Mouse (Mus musculus) neural tube, embryonic 12.5 days (tissue): ENCODE measurements around the gene Wipf1. TPM values are rescaled to one million over a fixed set of nuclear protein-coding genes. Genes with fewer than 3 reads are reported as not detected.
A peak's percentile ranks its signal among the peaks of the same experiment; 100 is the strongest.

Source experiments
- ATAC-seq: fragments of 200-750 bp; cut with Nextera tagmentation; 2 replicates; pipeline ENCODE4 v1.8.0; 2017; ENCODE audit warnings: low read depth, mild to moderate bottlenecking, moderate TSS enrichment, moderate library complexity; ENCODE audit not compliant: low FRiP score
- H3K27ac ChIP-seq: fragments of 300-500 bp; sonication (generic); 2 replicates; pipeline ENCODE4 v1.5.1; 2016
- H3K27me3 ChIP-seq: fragments of 300-500 bp; sonication (generic); replicated peaks from 2 replicates; pipeline ENCODE4 v1.6.1; 2016; ENCODE audit warnings: mild to moderate bottlenecking
- H3K36me3 ChIP-seq: fragments of 300-500 bp; sonication (generic); 2 replicates; pipeline ENCODE4 v1.6.1; 2016; ENCODE audit warnings: mild to moderate bottlenecking
- H3K4me1 ChIP-seq: fragments of 300-500 bp; sonication (generic); 2 replicates; pipeline ENCODE4 v1.6.1; 2016
- H3K4me2 ChIP-seq: fragments of 300-500 bp; sonication (generic); replicated peaks from 2 replicates; pipeline ENCODE4 v1.6.1; 2016; ENCODE audit warnings: mild to moderate bottlenecking
- H3K4me3 ChIP-seq: fragments of 300-500 bp; sonication (generic); 2 replicates; pipeline ENCODE4 v1.5.1; 2016
- H3K9ac ChIP-seq: fragments of 300-500 bp; sonication (generic); 2 replicates; pipeline ENCODE4 v1.6.1; 2016; ENCODE audit warnings: mild to moderate bottlenecking
- H3K9me3 ChIP-seq: fragments of 300-500 bp; sonication (generic); 2 replicates; pipeline ENCODE4 v1.6.1; 2016; ENCODE audit warnings: mild to moderate bottlenecking
- WGBS: fragments of 180-500 bp; shearing (Covaris S2); methylation state at CpG from one replicate; pipeline ENCODE4 v1.1.7; 2016; 5-methylcytosine and 5-hydroxymethylcytosine counted together
- polyA plus RNA-seq: library from polyadenylated mRNA; unstranded; fragments of >200 nt; fragmentation: Nextera tagmentation; extraction: Ambion mirVana; gene quantifications from 2 replicates; pipeline ENCODE4 v1.2.1, GENCODE M21; 2016

Gene Wipf1
- 5.0 and 5.8 TPM in 2 replicates for polyA plus RNA-seq

DNA sequence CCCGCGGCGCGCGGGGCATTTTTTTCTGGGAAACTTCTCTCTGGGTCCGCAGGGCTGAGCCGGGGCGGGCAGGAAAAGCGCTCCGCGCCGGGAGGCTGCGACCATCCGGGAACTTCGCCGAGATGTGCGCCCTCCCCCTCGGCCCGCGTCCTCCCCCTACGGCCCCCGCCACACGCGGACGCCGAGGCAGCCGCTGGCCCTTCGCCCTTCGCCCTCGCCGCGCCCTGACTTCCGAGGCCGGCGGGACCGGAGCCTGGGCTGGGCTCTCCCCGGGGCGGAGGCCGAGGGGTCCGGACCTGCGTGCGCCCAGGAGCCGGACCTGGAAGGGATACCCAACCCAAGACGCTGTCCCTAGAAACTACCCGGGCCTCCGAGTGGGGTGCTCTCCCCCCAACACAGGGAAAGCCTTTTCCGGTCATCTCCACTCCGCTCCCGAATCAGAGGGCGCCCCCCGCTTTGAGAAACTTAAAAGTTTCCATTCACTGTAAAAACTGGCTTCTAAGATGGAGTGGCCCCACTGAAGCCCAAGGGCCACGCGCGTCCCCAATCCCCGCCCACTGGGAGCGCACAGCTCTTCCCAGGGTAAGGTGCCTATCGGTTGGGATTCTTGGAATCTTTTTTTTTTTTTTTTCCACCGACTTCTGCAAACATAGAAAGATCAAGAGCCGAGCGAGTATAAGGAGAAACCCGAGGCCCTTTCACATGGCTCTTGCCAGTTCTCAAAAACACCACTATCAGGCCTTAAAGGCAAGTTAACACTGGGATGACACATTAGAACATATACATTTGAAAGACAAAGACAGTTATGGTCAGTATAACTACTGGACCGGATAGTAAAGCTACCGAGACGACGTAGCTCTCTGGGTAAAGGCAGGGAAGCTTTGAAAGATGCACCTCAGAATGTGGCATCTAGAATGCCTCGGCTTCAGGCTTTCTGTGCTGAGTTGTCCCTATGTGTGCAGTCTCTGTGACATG lies at the start of gene Wipf1:
Gene Wipf1 (minus strand): TSS at position 379 of the 975 bp plus-strand sequence.
- Histone ChIP-seq H3K36me3 (no peaks in the 10 kb centered on the region), H3K27me3 (no peaks in the 10 kb centered on the region), H3K4me1 (peaks cover 19% of the 10 kb centered on the region; the same call in 1 of the 2 replicates), H3K9me3 (no peaks in the 10 kb centered on the region), H3K4me2 (peak within 1 kb of the TSS; percentile 93), H3K4me3 (peak within 1 kb of the TSS; percentile 86), H3K27ac (no peak within 1 kb of the TSS), H3K9ac (peak within 1 kb of the TSS; percentile 88)
- 2% methylated on average over 66 of the region's 66 CpGs for WGBS
- ATAC-seq, result peak; percentile 81

DNA sequence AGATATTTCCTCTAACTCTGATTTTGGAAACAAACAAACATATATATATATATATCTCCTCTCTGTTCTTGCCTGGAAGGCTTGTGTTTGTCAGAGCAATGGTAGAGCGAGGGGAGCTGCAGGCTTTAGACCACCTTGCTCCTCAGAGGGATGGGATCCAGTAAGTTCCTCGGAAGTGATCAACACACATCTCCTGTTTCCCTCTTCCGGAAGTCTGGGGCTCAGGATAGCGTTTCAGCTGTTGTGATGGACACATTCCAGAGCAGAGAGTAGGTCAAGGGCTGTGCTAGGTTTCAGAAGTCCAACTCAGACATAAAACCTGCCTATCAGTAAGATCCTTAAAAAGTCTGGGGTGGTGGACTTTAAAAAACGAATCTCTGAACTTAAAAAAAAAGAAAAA lies 49.6 kb upstream of the Wipf1 start:
- H3K27ac ChIP-seq, result no peak overlapping the region
- ATAC-seq, result no peak
- no peak overlapping the region for H3K4me2 ChIP-seq
- no peaks in the 10 kb centered on the region for H3K36me3 ChIP-seq
- 69% methylated on average over 5 of the region's 5 CpGs for WGBS
- no peaks in the 10 kb centered on the region for H3K27me3 ChIP-seq
- H3K9ac ChIP-seq, result no peak overlapping the region
- H3K4me3 ChIP-seq, result no peak overlapping the region
- H3K9me3 ChIP-seq, result no peaks in the 10 kb centered on the region
- H3K4me1 ChIP-seq, result no peaks in the 10 kb centered on the region

DNA sequence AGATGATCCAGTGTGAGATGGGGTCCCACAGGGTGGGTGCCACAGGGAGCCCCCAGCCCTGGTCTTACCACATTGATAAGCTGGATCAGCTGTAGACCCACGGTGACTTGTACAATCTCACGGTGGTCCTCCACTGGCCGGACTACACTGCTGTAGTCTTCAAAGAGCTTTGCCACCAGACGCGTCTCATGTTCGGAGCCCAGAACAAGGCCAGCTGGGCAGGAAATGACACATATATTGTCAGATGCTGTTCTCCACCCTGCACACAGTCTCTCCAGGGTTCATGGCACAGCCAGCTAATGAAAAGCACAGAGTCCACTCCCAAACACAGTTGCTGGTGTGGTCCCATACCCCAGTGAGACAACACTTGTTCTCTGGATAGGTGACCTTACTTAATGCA lies 44.9 kb upstream of the Wipf1 start:
- 82% methylated on average over 6 of the region's 6 CpGs for WGBS
- H3K27ac ChIP-seq, result no peak overlapping the region
- H3K4me2 ChIP-seq, result no peak overlapping the region
- H3K9ac ChIP-seq, result no peak overlapping the region
- no peaks in the 10 kb centered on the region for H3K9me3 ChIP-seq
- H3K27me3 ChIP-seq, result no peaks in the 10 kb centered on the region
- no peak for ATAC-seq
- H3K4me3 ChIP-seq, result no peak overlapping the region
- peaks cover 7% of the 10 kb centered on the region; the same call in 1 of the 2 replicates for H3K4me1 ChIP-seq
- H3K36me3 ChIP-seq, result no peaks in the 10 kb centered on the region

DNA sequence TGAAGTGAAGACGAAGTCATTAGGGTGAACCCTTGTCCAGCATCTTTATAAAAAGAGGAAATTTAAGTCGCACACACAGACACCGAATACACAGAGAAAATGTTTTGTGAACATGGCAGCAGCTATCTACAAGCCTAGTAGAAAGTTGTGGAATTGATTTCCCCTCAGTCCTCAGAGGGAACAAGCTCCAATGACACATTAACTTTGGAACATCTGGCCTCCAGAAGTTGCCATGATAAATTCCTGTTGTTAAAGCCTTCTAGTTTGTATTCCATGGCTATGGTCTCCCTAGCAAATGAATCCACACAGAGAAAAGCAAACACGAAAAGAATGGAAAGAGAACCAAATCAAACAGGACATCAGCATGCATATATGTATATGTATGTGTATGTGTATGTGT lies 44.0 kb upstream of the Wipf1 start:
- Histone ChIP-seq H3K4me2 (no peak overlapping the region), H3K4me3 (no peak overlapping the region), H3K27ac (no peak overlapping the region), H3K36me3 (no peaks in the 10 kb centered on the region), H3K4me1 (peaks cover 7% of the 10 kb centered on the region; the same call in 1 of the 2 replicates), H3K27me3 (no peaks in the 10 kb centered on the region), H3K9ac (no peak overlapping the region), H3K9me3 (no peaks in the 10 kb centered on the region)
- 87% methylated on average over 4 of the region's 4 CpGs for WGBS
- no peak for ATAC-seq

DNA sequence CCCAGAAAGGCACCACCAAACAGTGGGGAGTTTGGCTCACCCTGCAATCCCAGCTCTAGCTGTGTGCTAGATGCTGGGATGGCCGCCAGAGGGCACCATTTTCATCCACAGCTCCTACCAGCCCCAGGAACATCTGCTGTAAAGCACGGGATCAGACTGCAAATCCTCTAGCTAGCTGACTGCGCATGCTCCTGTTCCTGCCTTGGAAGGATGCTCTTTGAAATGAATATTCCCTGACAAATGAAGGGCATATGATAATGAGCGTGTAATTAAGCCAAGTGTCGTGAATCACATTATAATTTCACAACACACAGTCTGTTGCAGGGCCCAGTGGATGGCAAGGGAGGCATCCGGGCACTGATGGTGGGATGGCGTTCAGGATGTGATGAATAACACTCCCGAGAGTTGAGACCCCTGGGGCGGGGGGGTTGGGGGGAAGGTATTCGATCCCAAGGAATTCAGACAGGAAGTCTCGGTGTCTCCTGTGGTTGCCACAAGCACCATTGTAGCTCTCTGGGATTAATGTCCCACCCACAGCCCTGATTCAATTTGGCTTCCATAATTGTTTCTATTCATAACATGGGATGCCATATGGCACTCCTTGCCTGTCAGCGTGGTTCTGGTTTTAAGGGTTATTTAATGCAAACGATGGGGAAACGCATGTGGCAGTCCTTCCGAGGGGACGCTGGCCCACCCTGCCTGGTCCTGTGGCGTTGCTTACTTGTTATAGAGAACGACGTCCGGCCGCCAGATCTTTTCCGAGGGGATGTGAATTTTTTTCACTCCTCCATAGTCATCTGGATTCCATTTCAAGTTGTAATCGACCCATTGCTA lies 43.2 kb upstream of the Wipf1 start:
- peak; percentile 90 for ATAC-seq
- H3K4me3 ChIP-seq, result peak overlapping the region; percentile 24
- peak overlapping the region; percentile 59 for H3K4me2 ChIP-seq
- H3K9me3 ChIP-seq, result no peaks in the 10 kb centered on the region
- H3K27me3 ChIP-seq, result no peaks in the 10 kb centered on the region
- H3K4me1 ChIP-seq, result peaks cover 7% of the 10 kb centered on the region; the same call in 1 of the 2 replicates
- H3K9ac ChIP-seq, result 0 out of 2 replicates have a peak overlapping the region, but pooled peaks have one; percentile 21
- H3K27ac ChIP-seq, result no peak overlapping the region
- H3K36me3 ChIP-seq, result no peaks in the 10 kb centered on the region
- 27% methylated on average over 23 of the region's 23 CpGs for WGBS

DNA sequence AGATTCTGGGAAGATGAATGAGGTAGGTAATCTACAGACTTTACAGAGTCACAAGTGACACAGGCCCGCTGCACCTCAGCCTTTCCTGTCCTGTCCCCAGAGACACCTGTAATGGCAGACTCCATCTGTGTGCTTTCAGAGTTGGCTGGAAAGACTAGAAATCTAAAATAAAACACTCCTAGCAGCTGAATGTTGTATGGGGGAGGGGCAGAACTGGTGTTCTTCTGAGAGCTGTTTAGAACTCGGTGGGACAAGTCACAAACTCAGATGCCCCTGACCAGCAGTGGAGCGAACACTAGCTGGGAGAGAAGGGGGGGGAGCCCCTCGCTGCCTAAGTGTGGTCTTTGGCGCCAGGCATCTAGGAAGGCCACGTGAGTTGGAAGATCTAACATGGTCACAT lies 42.4 kb upstream of the Wipf1 start:
- ATAC-seq, result no peak

DNA sequence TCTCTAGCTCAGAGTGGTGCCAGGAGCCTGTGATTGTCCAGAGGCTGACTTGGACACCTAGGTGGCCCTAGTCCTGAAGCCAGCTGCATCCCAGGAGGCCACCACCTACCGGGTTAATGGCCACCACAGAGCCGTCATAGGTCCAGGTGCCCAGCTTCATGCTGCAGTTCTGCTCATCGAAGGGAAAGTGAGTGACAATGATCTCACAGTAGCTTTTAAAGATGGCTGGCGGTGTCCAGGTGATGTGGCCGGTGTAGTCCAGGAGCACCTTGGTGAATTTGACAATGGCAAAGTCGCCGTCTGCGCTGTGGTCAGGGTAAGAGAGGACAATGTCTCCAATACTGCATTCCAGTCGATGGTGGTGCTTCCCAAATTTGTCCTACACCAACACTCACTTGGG lies 41.8 kb upstream of the Wipf1 start:
- Histone ChIP-seq H3K4me1 (peaks cover 7% of the 10 kb centered on the region; the same call in 1 of the 2 replicates), H3K9me3 (no peaks in the 10 kb centered on the region), H3K27me3 (no peaks in the 10 kb centered on the region), H3K36me3 (no peaks in the 10 kb centered on the region), H3K9ac (no peak overlapping the region), H3K4me2 (no peak overlapping the region), H3K4me3 (no peak overlapping the region), H3K27ac (no peak overlapping the region)
- WGBS, result 93% methylated on average over 9 of the region's 9 CpGs
- no peak for ATAC-seq

More for the DNA sequence above, 42.4 kb upstream of the Wipf1 start:
- Histone ChIP-seq H3K27me3 (no peaks in the 10 kb centered on the region), H3K4me3 (no peak overlapping the region), H3K4me2 (no peak overlapping the region), H3K9ac (no peak overlapping the region), H3K27ac (no peak overlapping the region), H3K36me3 (no peaks in the 10 kb centered on the region), H3K9me3 (no peaks in the 10 kb centered on the region), H3K4me1 (peaks cover 7% of the 10 kb centered on the region; the same call in 1 of the 2 replicates)
- WGBS, result 74% methylated on average over 6 of the region's 6 CpGs

DNA sequence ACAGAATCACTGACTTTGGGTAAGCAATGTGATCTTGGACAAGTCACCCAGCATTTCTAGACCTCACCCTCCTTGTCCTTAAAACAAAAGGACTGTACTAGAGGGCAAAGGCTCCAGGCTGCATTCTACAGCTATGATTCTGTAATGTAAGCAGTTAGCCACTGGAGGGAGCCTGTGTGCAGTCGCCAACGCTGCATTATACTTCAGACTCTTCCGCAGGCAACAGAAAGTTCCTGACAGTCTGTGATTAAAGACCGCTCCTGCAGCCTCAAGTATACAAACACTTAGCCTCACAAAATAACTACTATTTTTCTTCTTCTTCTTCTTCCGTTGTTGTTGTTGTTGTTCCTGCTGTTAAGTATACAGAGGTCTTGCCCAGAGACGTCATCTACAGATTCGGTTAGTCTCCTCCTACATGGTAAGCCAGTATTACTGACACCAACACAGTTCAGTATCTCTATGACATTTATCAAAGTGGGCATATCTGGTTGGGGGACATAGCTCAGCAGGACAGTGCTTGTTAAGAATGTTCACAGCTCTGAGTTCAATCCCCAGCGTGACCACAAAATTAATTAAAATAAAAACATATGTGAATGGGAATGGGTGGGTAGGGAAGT lies 37.6 kb upstream of the Wipf1 start:
- Histone ChIP-seq H3K4me2 (peak overlapping the region; percentile 10; the same call in 1 of the 2 replicates), H3K9me3 (no peaks in the 10 kb centered on the region), H3K9ac (no peak overlapping the region), H3K27me3 (no peaks in the 10 kb centered on the region), H3K4me1 (no peaks in the 10 kb centered on the region), H3K27ac (no peak overlapping the region), H3K36me3 (no peaks in the 10 kb centered on the region), H3K4me3 (no peak overlapping the region)
- ATAC-seq, result no peak
- WGBS, result 25% methylated on average over 8 of the region's 8 CpGs

DNA sequence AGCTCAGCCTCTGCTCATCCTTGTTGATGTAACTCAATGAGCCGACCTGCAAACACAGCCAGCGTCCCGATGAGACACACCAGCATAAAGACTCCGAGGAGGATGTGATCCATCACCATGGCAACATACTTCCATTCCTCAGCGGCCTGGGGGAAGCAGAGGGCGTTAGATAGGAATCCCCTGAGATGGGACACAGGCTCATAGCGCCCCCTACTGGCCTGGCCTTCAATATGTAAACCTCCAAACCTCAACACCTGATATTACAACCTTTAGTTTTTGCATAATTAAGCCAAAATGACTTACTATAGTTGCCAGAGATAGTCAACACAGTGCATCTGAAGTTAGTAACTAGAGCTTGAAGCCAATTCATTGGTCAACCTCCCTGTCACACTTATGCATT lies 36.6 kb upstream of the Wipf1 start:
- ATAC-seq, result no peak
- WGBS, result 15% methylated on average over 7 of the region's 7 CpGs
- Histone ChIP-seq H3K4me3 (no peak overlapping the region), H3K4me2 (no peak overlapping the region), H3K9me3 (no peaks in the 10 kb centered on the region), H3K4me1 (peaks cover 5% of the 10 kb centered on the region; the same call in 1 of the 2 replicates), H3K36me3 (no peaks in the 10 kb centered on the region), H3K9ac (no peak overlapping the region), H3K27ac (no peak overlapping the region), H3K27me3 (no peaks in the 10 kb centered on the region)

DNA sequence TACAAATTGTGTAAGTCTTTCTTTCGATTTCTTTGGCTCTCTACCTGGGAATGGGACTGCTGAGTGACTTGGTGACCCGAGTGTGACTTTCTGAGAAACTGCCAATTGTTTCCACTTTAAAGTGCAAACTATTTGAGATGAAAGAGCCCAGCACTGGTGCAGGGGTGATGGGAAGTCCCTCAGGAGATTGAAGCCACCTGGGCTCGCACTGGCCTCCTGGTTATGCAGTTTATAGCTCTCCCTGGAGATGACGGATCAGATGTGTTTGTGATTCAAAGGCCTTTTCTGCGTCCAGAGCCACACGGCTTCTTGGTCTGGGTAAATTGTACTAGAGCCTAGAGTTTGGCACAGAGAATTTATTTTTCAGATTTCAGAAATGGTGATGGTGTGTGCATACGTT lies 34.2 kb upstream of the Wipf1 start:
- Histone ChIP-seq H3K9me3 (no peaks in the 10 kb centered on the region), H3K9ac (no peak overlapping the region), H3K36me3 (no peaks in the 10 kb centered on the region), H3K4me1 (peaks cover 10% of the 10 kb centered on the region), H3K27ac (no peak overlapping the region), H3K4me3 (no peak overlapping the region), H3K27me3 (no peaks in the 10 kb centered on the region), H3K4me2 (no peak overlapping the region)
- WGBS, result 64% methylated on average over 7 of the region's 7 CpGs
- no peak for ATAC-seq

DNA sequence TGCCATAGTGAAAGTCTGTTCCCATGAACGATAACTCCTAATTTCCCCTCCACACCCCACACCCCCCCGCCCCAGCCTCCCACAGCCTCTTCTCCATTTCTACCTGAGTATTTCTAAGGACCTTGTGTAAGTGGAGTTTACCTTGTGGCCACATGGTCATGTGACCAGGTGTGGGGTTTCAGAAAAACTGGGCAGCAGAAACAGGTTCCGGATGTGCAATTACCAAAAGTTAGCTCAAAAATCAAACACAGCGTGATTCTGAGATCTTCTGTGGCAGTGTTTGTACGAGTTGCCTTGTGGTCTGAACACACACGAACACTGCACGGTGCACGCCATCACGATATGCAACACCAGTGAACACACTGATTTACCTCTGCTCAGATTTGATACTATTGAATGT lies 33.1 kb upstream of the Wipf1 start:
- H3K4me2 ChIP-seq, result no peak overlapping the region

More for the DNA sequence above, 33.1 kb upstream of the Wipf1 start:
- no peak overlapping the region for H3K9ac ChIP-seq
- no peaks in the 10 kb centered on the region for H3K9me3 ChIP-seq
- WGBS, result 95% methylated on average over 9 of the region's 9 CpGs
- H3K4me1 ChIP-seq, result peaks cover 10% of the 10 kb centered on the region
- H3K36me3 ChIP-seq, result no peaks in the 10 kb centered on the region
- H3K4me3 ChIP-seq, result no peak overlapping the region
- H3K27ac ChIP-seq, result no peak overlapping the region
- no peaks in the 10 kb centered on the region for H3K27me3 ChIP-seq
- no peak for ATAC-seq
